Mouse (Mus musculus) midbrain, embryonic 10.5 days (tissue): ENCODE results near the gene Pdzph1. TPM values are rescaled to one million over a fixed set of nuclear protein-coding genes. Genes with fewer than 3 reads are reported as not detected.

ENCODE experiments used
- DNase-seq: peaks from one replicate; pipeline ENCODE4 v3.0.0-alpha.2; 2017; ENCODE audit warnings: low spot score
- H3K27ac ChIP-seq: fragments of 300-500 bp; sonication (generic); replicated peaks from 2 replicates; pipeline ENCODE4 v1.5.1; 2016; ENCODE audit warnings: mild to moderate bottlenecking
- H3K27me3 ChIP-seq: fragments of 300-500 bp; sonication (generic); 2 replicates; pipeline ENCODE4 v1.6.1; 2016; ENCODE audit warnings: low read depth, mild to moderate bottlenecking; ENCODE audit not compliant: poor library complexity, severe bottlenecking
- H3K36me3 ChIP-seq: fragments of 300-500 bp; sonication (generic); 2 replicates; pipeline ENCODE4 v1.6.1; 2016; ENCODE audit warnings: mild to moderate bottlenecking, moderate library complexity
- H3K4me1 ChIP-seq: fragments of 300-500 bp; sonication (generic); 2 replicates; pipeline ENCODE4 v1.6.1; 2016
- H3K4me3 ChIP-seq: fragments of 300-500 bp; sonication (generic); 2 replicates; pipeline ENCODE4 v1.5.1; 2016; ENCODE audit warnings: mild to moderate bottlenecking, moderate library complexity
- H3K9me3 ChIP-seq: fragments of 300-500 bp; sonication (generic); replicated peaks from 2 replicates; pipeline ENCODE4 v1.6.1; 2016; ENCODE audit warnings: mild to moderate bottlenecking
- WGBS: fragments of 180-500 bp; shearing (Covaris S2); methylation state at CpG from one replicate; pipeline ENCODE4 v1.1.7; 2016; 5-methylcytosine and 5-hydroxymethylcytosine counted together
- polyA plus RNA-seq: library from polyadenylated mRNA; unstranded; fragments of >200 nt; fragmentation: Nextera tagmentation; extraction: Ambion mirVana; gene quantifications from 2 replicates; pipeline ENCODE4 v1.2.1, GENCODE M21; 2016

Gene Pdzph1
- polyA plus RNA-seq = 32.3 and 35.5 TPM in 2 replicates

DNA sequence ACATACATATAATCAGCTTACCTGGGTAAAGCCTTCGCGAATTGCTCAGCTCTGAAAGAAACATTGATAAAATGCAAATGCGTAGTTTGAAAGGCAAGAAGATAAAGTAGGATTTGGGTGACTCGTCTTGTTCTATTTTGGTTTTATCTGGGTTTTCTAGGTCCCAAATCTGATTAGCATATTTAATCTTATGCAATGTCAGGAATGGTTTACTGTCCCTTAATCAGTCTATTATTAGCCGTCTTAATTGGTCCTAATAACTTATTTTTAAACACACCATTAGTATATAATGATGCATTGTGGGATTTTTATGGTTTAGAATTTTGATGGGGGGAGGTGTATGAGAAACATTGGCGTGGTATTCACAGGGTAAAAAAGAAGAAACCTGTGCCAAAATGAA, at the start of gene Pdzph1:
TSS of gene Pdzph1 (minus strand) at position 101 of the 400 bp plus-strand sequence.
- no peaks in the 10 kb centered on the region for H3K4me1 ChIP-seq
- WGBS = 86% methylated on average over 6 of the region's 6 CpGs
- H3K36me3 ChIP-seq = no peaks in the 10 kb centered on the region
- no peak within 1 kb of the TSS for H3K27ac ChIP-seq
- H3K9me3 ChIP-seq = no peaks in the 10 kb centered on the region
- H3K27me3 ChIP-seq = no peaks in the 10 kb centered on the region
- DNase-seq = no peak
- no peak within 1 kb of the TSS for H3K4me3 ChIP-seq

DNA sequence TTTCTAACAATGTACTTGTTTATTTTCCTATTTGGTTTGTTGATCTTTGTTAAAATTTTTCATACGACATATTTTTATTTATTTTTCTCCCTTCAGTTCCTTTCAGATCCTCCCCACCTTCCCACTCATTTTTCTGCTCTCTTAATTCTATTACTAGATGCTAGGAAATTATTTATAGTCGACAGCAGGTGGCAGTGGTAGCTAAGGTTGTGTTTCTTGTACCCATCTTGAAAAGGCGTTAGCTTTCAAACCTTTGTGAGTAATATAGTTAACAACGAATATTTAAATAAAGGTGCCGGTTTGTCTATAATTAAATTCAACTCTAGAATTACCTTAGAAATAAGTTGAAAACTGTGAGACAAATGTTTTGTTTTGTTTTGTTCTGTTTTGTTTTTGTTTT, 48.6 kb upstream of the Pdzph1 start:
- DNase-seq = no peak
- WGBS = 64% methylated on average over 5 of the region's 5 CpGs

DNA sequence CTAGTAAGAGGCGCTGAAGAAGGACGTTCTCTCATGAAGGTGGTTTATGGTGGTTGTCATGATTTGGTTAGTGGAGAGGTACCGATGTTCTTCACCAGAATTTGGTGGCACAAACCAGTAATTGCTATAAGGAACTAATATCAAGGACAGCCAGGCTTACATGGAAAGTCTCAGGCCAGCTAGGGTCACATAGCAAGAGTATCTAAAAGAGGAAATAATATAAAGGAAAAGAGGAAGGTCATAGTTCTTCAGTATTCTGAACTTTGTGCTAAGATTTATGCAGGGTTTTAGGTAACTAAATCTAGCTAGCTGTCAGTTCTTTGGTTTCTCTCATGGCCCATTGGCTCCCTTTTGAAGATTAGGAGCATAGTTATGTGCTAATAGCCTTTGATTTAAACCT, 42.3 kb upstream of the Pdzph1 start:
- Histone ChIP-seq H3K9me3 (no peaks in the 10 kb centered on the region), H3K36me3 (no peaks in the 10 kb centered on the region), H3K27me3 (no peaks in the 10 kb centered on the region), H3K4me1 (no peaks in the 10 kb centered on the region), H3K27ac (no peak overlapping the region), H3K4me3 (no peak overlapping the region)
- no peak for DNase-seq
- WGBS = 95% methylated on average over 3 of the region's 3 CpGs

More for the DNA sequence above, 48.6 kb upstream of the Pdzph1 start:
- Histone ChIP-seq H3K27me3 (no peaks in the 10 kb centered on the region), H3K9me3 (no peaks in the 10 kb centered on the region), H3K36me3 (no peaks in the 10 kb centered on the region), H3K4me1 (no peaks in the 10 kb centered on the region), H3K27ac (no peak overlapping the region), H3K4me3 (no peak overlapping the region)

DNA sequence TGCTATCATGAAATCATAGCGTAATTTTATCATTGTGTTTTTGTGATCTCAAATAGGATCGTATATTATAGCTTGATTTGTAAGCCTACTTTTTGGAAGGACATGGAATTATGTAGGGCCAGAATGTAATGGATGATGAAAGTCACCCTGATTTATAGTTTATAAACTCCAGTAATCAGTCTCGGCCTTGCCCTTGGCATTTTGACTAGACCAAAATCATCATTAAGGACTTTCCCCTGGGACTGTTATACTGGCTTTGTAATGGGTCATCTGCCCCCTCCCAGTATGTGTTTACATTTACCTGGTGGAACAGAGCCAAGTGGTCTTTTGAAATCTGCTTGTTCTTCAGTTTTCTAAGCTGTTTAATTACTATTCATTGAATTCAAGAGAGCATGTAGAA, 35.2 kb upstream of the Pdzph1 start:
- Histone ChIP-seq H3K36me3 (no peaks in the 10 kb centered on the region), H3K9me3 (no peaks in the 10 kb centered on the region), H3K27me3 (no peaks in the 10 kb centered on the region), H3K4me1 (peaks cover 11% of the 10 kb centered on the region), H3K27ac (no peak overlapping the region), H3K4me3 (no peak overlapping the region)
- DNase-seq = no peak
- 92% methylated on average over 3 of the region's 3 CpGs for WGBS

- no peaks in the 10 kb centered on the region for H3K9me3 ChIP-seq
- H3K4me3 ChIP-seq = no peak overlapping the region
- H3K36me3 ChIP-seq = no peaks in the 10 kb centered on the region
- no peaks in the 10 kb centered on the region for H3K27me3 ChIP-seq
- 44% methylated on average over 6 of the region's 6 CpGs for WGBS
- no peak overlapping the region for H3K27ac ChIP-seq
- DNase-seq = no peak
- H3K4me1 ChIP-seq = peaks cover 11% of the 10 kb centered on the region
Observed at GRCm38 (mm10) chr17:59024502-59024901, 33.3 kb upstream of the Pdzph1 start.

- DNase-seq = no peak
- Histone ChIP-seq H3K27me3 (no peaks in the 10 kb centered on the region), H3K9me3 (no peaks in the 10 kb centered on the region), H3K4me1 (peaks cover 11% of the 10 kb centered on the region), H3K36me3 (no peaks in the 10 kb centered on the region), H3K4me3 (no peak overlapping the region), H3K27ac (no peak overlapping the region)
- WGBS = 29% methylated on average over 5 of the region's 5 CpGs
Observed at GRCm38 (mm10) chr17:59023971-59024370, 32.8 kb upstream of the Pdzph1 start.

- no peak for DNase-seq
- Histone ChIP-seq H3K27ac (no peak overlapping the region), H3K9me3 (no peaks in the 10 kb centered on the region), H3K4me3 (no peak overlapping the region), H3K27me3 (no peaks in the 10 kb centered on the region), H3K36me3 (no peaks in the 10 kb centered on the region), H3K4me1 (no peaks in the 10 kb centered on the region)
- WGBS = 93% methylated on average over 4 of the region's 4 CpGs
Observed at GRCm38 (mm10) chr17:59018666-59019065, 27.5 kb upstream of the Pdzph1 start.

GRCm38 (mm10) chr17:59013091-59013459, 21.9 kb upstream of the Pdzph1 start, which contains the start of gene Nudt12:
TSS of gene Nudt12 (minus strand) at chr17:59013372.
- H3K36me3 ChIP-seq = 0 out of 2 replicates have a peak, but pooled peaks cover 3% of the 10 kb centered on the region
- peak; percentile 67 for DNase-seq
- under 1% methylated on average over 22 of the region's 22 CpGs for WGBS
- peak within 1 kb of the TSS; percentile 75 for H3K4me3 ChIP-seq
- no peaks in the 10 kb centered on the region for H3K27me3 ChIP-seq
- no peaks in the 10 kb centered on the region for H3K9me3 ChIP-seq
- H3K4me1 ChIP-seq = peaks cover 12% of the 10 kb centered on the region
- H3K27ac ChIP-seq = peak within 1 kb of the TSS; percentile 88

GRCm38 (mm10) chr17:59012421-59013090, 21.4 kb upstream of the Pdzph1 start:
- no peaks in the 10 kb centered on the region for H3K9me3 ChIP-seq
- DNase-seq = no peak
- peak overlapping the region; percentile 75 for H3K4me3 ChIP-seq
- 0 out of 2 replicates have a peak, but pooled peaks cover 3% of the 10 kb centered on the region for H3K36me3 ChIP-seq
- H3K4me1 ChIP-seq = peaks cover 12% of the 10 kb centered on the region
- 14% methylated on average over 15 of the region's 15 CpGs for WGBS
- H3K27ac ChIP-seq = peak overlapping the region; percentile 88
- no peaks in the 10 kb centered on the region for H3K27me3 ChIP-seq

DNA sequence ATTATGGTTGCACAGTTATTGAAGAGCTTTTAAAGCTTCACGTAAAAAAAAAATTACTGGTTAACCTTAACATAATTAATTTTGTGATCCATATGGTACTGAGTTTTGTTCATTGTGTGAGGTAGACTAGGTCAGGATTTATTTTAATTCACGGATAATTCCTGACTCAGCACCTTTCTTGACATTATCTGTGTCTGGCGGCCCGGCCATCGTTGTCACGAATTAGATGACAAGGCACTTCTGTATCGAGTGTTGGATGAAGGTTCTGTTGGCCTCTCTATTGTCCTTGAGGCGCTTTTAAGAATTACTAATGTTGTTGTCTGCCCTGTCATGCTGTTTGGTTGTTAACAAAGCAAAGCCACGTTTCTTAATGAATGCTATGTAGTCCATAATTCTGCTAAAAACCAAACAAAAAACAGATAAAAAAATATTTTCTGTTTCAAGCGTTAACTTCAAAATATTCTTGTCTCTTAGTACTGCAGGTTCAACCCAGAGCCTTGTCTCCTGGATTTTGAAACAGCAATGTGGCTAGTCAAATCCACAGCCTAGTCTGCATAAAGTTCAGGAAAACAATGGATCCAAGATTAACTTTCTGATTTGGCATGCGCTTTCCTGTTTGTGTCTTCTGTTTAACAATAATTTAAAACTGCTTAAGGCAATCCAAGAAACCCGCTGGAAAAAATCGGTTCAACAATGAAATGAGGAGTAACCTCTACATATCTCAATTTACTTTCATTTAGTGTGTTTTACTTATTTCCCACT, 20.6 kb upstream of the Pdzph1 start:
- H3K36me3 ChIP-seq = 0 out of 2 replicates have a peak, but pooled peaks cover 3% of the 10 kb centered on the region
- no peak overlapping the region for H3K27ac ChIP-seq
- peaks cover 12% of the 10 kb centered on the region for H3K4me1 ChIP-seq
- no peak for DNase-seq
- no peaks in the 10 kb centered on the region for H3K27me3 ChIP-seq
- 84% methylated on average over 13 of the region's 13 CpGs for WGBS
- no peak overlapping the region for H3K4me3 ChIP-seq
- no peaks in the 10 kb centered on the region for H3K9me3 ChIP-seq

- Histone ChIP-seq H3K36me3 (no peaks in the 10 kb centered on the region), H3K27ac (peak overlapping the region; percentile 34; the same call in 1 of the 2 replicates), H3K9me3 (no peaks in the 10 kb centered on the region), H3K27me3 (no peaks in the 10 kb centered on the region), H3K4me3 (no peak overlapping the region), H3K4me1 (peaks cover 13% of the 10 kb centered on the region)
- WGBS = 81% methylated on average over 5 of the region's 5 CpGs
- DNase-seq = no peak
Observed at GRCm38 (mm10) chr17:58973237-58973636, 17.9 kb downstream of the Pdzph1 start.

DNA sequence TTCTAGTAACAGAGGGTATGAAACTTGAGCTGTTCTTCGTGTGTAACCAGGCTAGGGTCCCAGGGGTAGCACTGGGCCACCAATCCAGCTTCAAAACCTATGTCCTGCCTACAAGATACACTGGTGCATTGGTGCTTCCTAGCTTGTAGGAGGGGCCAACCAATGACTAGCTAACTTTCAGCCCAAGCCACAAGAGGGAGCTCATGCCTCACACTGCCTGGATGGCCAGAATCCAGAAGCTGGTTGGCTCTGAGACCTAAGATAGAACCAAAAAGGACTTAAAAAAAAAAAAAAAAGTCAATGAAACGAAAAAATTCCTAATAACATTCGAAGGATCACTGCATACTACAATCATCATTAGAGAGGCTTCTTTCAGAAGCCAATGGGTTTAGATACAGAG, 31.3 kb downstream of the Pdzph1 start:
- WGBS = 35% methylated on average over 3 of the region's 3 CpGs
- Histone ChIP-seq H3K9me3 (no peaks in the 10 kb centered on the region), H3K4me1 (no peaks in the 10 kb centered on the region), H3K27me3 (no peaks in the 10 kb centered on the region), H3K4me3 (no peak overlapping the region), H3K27ac (no peak overlapping the region), H3K36me3 (no peaks in the 10 kb centered on the region)
- peak; percentile 28 for DNase-seq

DNA sequence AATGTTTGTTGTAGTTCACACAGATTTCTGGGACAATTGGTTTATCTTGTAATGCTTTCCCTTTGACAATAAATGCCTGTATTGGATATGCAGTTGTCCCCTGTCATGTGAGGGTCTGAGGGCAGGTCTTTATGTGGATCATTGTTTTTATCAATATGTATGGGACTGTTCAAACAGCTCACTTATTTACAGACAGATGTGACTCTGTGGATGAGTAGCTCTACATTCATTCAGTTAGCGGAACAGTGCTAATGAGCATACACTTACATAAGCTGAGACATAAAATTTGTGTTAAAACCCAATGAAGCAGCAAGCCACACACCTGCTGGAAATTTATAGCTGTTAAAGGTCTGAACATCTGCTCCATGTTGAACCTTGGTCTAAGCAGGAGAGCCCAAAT, 34.1 kb downstream of the Pdzph1 start:
- H3K9me3 ChIP-seq = no peaks in the 10 kb centered on the region
- H3K27me3 ChIP-seq = no peaks in the 10 kb centered on the region
- H3K27ac ChIP-seq = no peak overlapping the region
- H3K4me1 ChIP-seq = no peaks in the 10 kb centered on the region
- no peak for DNase-seq
- no peaks in the 10 kb centered on the region for H3K36me3 ChIP-seq
- WGBS = 91% methylated on average over 1 of the region's 1 CpGs
- no peak overlapping the region for H3K4me3 ChIP-seq
